Mouse (Mus musculus): ENCODE data around the gene Apmap. TPM values are rescaled to one million over a fixed set of nuclear protein-coding genes. Genes with fewer than 3 reads are reported as not detected.

Apmap gene
- total RNA-seq, 2 experiments from 2014 or later: 87.6 to 95.1 TPM

Other genes starting within 250 kb of the Apmap start
- 10 to 100 TPM in 1 of 2 experiments, 1 to 10 TPM in 1; 8.4 to 10.1 TPM for gene 3300002I08Rik, start 245.8 kb downstream of the Apmap start, total RNA-seq (2021)
- 1 to 10 TPM; 9.2 to 9.8 TPM for gene Zfp442, start 157.1 kb downstream of the Apmap start, total RNA-seq (2021)
- gene Zfp345, start 123.5 kb downstream of the Apmap start, total RNA-seq (2021): 1 to 10 TPM; 1.4 to 1.9 TPM
- under 1 TPM; 0.31 TPM for gene Cst7, start 38.2 kb downstream of the Apmap start, total RNA-seq (2021)
- gene Acss1, start 59.9 kb upstream of the Apmap start, total RNA-seq (2021): 10 to 100 TPM; 10.8 to 17.1 TPM
- not detected for gene Vsx1, start 80.8 kb upstream of the Apmap start, total RNA-seq (2021)
- gene Entpd6, start 140.5 kb upstream of the Apmap start, total RNA-seq (2021): 10 to 100 TPM; 11.2 to 12.8 TPM
- 10 to 100 TPM; 52.2 to 54.5 TPM for gene Pygb, start 178.2 kb upstream of the Apmap start, total RNA-seq (2021)